Mouse (Mus musculus) ES-Bruce4 (cell line): ENCODE results near the gene Usp31. TPM values are rescaled to one million over a fixed set of nuclear protein-coding genes. Genes with fewer than 3 reads are reported as not detected.

Source experiments
- H3K27ac ChIP-seq: 2 replicates; pipeline ENCODE4 v1.5.1; 2012; ENCODE audit warnings: low read length, inconsistent platforms; ENCODE audit not compliant: insufficient read depth
- H3K27me3 ChIP-seq: 2 replicates; pipeline ENCODE4 v1.6.1; 2012; ENCODE audit warnings: mild to moderate bottlenecking, low read length, inconsistent platforms; ENCODE audit not compliant: control insufficient read depth, poor library complexity, insufficient read depth, severe bottlenecking
- H3K36me3 ChIP-seq: 2 replicates; pipeline ENCODE4 v1.6.1; 2012; ENCODE audit warnings: inconsistent platforms, mild to moderate bottlenecking, low read length, moderate library complexity; ENCODE audit not compliant: control insufficient read depth, poor library complexity, insufficient read depth, severe bottlenecking
- H3K4me1 ChIP-seq: one replicate; pipeline ENCODE4 v1.8.1; 2011; ENCODE audit warnings: low read length; ENCODE audit not compliant: control insufficient read depth, insufficient read depth
- H3K4me3 ChIP-seq: 2 replicates; pipeline ENCODE4 v1.5.1; 2011; ENCODE audit warnings: low read depth, mild to moderate bottlenecking, low read length
- H3K9ac ChIP-seq: 2 replicates; pipeline ENCODE4 v1.6.1; 2012; ENCODE audit warnings: low read depth, mild to moderate bottlenecking, inconsistent platforms; ENCODE audit not compliant: poor library complexity, severe bottlenecking
- H3K9me3 ChIP-seq: replicated peaks from 2 replicates; pipeline ENCODE4 v1.6.1; 2012; ENCODE audit warnings: mild to moderate bottlenecking, low read length, inconsistent platforms; ENCODE audit not compliant: control insufficient read depth, poor library complexity, insufficient read depth, severe bottlenecking
- CTCF ChIP-seq: IDR thresholded peaks from one replicate; pipeline ENCODE4 v1.8.1; 2011; ENCODE audit warnings: low read depth, low read length
- EP300 ChIP-seq: IDR thresholded peaks from 2 replicates; pipeline ENCODE4 v1.6.1; 2011; ENCODE audit warnings: low read depth, low read length; ENCODE audit not compliant: insufficient read depth
- POLR2A ChIP-seq: IDR thresholded peaks from one replicate; pipeline ENCODE4 v1.8.1; 2011; ENCODE audit warnings: low read length; ENCODE audit not compliant: insufficient read depth
- polyA plus RNA-seq: library from polyadenylated mRNA; stranded (reverse); fragments of >200 nt; gene quantifications from 2 replicates; pipeline ENCODE4 v1.2.4, GENCODE M21; 2011; ENCODE audit warnings: low read depth; ENCODE audit not compliant: missing spikeins, insufficient read depth, insufficient read length

Gene Usp31
- polyA plus RNA-seq, 1 experiment: 20.3 TPM

DNA sequence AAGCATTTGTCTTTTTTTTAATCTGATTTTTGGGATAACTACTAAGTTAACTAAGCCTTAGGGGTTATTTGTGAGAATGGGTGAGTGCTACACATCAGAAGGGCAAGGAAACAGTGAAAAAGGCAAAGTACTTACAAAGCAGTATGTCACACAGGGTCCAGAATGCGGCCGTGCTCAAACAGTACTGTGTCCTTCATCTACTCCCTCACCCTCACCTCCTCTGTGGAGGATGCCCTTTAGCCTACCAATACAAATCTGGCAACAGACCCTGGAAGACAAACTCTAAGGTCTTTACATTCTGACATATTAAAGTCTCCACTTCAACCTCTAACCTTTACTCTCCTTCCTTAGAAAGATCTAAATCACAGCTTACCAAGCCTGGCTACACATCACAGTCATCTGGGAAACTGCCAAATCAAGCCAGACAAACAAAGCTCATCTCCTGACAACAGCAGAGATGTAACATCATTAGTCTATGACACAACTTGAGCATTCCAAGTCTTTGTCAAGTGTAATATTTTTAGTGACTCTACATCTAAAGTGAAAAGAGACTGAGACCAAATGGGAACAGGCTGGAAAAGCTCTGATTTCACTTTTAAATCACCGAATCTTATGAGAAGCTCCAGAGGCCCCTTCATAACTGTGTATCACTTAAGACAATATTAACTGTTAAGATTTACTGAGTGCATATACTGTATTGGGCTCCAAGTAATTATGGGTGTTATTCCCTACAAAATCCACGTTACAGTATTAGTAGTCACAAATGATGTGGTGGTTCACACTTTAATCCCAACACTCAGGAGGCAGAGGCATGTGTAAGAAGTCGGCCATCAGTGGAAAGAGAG is 21.7 kb downstream of the Usp31 start:
- no peaks in the 10 kb centered on the region for H3K36me3 ChIP-seq
- no peak overlapping the region for H3K27ac ChIP-seq
- no peaks in the 10 kb centered on the region for H3K4me1 ChIP-seq
- H3K9ac ChIP-seq: no peak overlapping the region
- H3K9me3 ChIP-seq: no peaks in the 10 kb centered on the region
- no peaks in the 10 kb centered on the region for H3K27me3 ChIP-seq
- no peak overlapping the region for H3K4me3 ChIP-seq
- TF ChIP-seq EP300: no peak
- TF ChIP-seq POLR2A: no peak
- no peak for TF ChIP-seq CTCF

DNA sequence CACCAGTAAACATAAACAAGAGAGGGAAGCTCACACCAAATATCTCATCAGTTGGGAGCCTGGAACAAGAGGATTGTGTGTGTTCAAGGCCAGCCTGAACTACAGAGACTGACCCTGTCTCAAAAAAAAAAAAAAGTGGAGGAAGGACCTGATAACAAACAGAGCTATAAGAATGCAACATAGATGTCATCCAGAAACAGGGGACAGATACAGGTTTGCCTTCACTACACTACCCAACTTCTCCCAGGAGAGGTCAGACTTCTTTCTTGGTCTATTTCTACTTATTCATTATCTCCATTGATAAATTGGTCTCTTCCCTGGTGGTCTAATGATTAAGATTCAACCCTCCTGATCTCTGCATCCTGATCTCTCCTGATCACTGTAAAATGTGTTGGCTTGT is 25.9 kb downstream of the Usp31 start:
- TF ChIP-seq POLR2A (no peak), CTCF (no peak), EP300 (no peak)
- Histone ChIP-seq H3K27me3 (no peaks in the 10 kb centered on the region), H3K9ac (no peak overlapping the region), H3K4me1 (no peaks in the 10 kb centered on the region), H3K36me3 (no peaks in the 10 kb centered on the region), H3K27ac (no peak overlapping the region), H3K4me3 (no peak overlapping the region), H3K9me3 (no peaks in the 10 kb centered on the region)

DNA sequence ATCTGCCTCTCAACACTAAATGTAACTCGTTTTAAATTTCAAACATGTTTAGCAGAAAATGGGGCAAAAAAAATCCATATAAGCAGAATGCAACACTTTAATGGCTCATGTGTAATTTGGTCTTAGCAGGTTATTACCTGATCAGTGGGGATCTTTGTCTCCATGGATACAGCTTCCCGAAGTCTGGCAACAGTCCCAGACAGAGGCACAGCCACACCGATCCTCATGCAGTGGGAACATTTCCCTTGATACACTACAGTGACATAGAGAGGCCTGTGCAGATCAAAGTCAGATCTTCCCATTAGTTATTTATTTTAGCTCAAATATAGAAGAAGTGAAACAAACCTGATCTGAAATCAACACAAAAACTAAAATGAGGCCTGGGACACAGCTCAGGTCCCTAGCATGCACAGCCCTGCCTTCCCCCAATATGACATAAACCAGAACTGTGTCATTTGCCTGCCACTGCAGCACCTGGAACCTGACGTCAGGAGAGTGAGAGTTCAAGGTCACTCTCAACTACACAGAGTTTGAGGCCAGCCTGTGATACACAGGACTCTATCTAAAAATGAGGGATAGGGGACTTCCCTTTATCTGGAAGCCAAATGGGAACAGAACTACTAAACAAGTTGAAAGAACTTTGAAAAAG is 29.8 kb downstream of the Usp31 start:
- Histone ChIP-seq H3K36me3 (peaks cover 9% of the 10 kb centered on the region; the same call in 1 of the 2 replicates), H3K27me3 (no peaks in the 10 kb centered on the region), H3K27ac (no peak overlapping the region)

DNA sequence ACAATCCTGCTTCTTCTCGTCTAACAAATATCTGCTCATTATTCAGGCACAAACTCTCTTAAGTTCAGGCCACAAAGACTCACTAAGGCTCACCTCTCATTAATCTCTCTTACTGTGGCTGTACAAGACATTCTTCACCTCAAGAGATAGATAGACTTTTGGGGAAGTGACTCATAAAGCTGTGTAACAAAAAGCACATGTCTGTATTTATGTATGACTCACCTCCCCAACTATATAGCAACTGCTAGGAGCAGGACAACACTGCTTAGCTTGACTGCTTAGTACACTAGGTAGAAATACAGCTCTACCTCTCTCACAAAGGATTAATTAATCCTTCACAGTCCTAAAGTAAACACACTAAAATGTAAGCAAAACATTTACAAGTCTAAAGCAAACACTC is 46.3 kb downstream of the Usp31 start:
- Histone ChIP-seq H3K9me3 (no peaks in the 10 kb centered on the region), H3K27ac (no peak overlapping the region), H3K4me3 (no peak overlapping the region), H3K27me3 (no peaks in the 10 kb centered on the region), H3K9ac (no peak overlapping the region), H3K4me1 (no peaks in the 10 kb centered on the region), H3K36me3 (peaks cover 16% of the 10 kb centered on the region)
- no peak for TF ChIP-seq CTCF

More for the DNA sequence above, 29.8 kb downstream of the Usp31 start:
- Histone ChIP-seq H3K9ac (no peak overlapping the region), H3K9me3 (no peaks in the 10 kb centered on the region), H3K4me1 (no peaks in the 10 kb centered on the region), H3K4me3 (no peak overlapping the region)
- TF ChIP-seq CTCF (no peak), EP300 (no peak), POLR2A (no peak)

DNA sequence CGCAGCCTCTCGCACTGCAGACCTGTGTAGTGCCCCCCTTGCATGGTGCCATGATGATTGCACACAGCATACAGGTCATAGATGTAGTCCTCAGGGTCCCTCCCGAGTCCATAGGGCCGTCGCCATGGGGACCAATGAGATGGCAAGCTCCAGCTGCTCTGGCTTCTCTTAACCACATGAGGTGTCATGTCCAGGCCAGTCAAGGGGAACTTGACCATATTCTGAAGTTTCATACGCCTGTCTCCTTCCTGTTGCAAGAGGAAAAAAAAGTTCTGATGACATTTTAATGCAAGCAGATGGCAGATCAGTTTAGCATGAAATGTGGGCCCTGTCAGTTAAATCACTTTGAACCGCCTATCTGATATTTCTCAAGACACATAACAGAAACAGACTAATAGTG is 48.2 kb downstream of the Usp31 start:
- H3K27ac ChIP-seq: no peak overlapping the region
- H3K4me1 ChIP-seq: no peaks in the 10 kb centered on the region
- TF ChIP-seq POLR2A (no peak), EP300 (no peak), CTCF (no peak)
- H3K9ac ChIP-seq: no peak overlapping the region
- H3K36me3 ChIP-seq: peaks cover 11% of the 10 kb centered on the region
- H3K9me3 ChIP-seq: no peaks in the 10 kb centered on the region
- H3K4me3 ChIP-seq: no peak overlapping the region
- no peaks in the 10 kb centered on the region for H3K27me3 ChIP-seq

DNA sequence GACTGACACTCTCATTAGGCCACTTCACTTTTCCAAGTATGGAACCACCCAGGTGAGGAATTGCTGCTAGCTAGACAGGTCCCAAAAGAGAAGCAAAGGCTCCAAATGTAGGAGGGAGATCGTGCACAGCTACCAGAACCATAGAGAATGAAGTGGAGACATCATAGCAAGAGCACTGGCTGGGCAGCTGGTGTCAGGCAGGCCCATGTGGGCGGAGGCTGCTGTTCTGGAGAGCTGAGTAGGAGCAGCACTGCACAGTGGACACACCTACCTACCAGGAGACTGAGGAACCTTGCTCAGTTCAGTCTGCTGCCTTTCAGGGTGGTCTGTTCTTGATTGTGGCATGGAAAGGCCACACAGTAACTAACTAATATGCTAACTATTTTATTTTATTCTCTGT is 52.4 kb downstream of the Usp31 start:
- Histone ChIP-seq H3K27me3 (no peaks in the 10 kb centered on the region), H3K4me1 (no peaks in the 10 kb centered on the region), H3K9ac (no peak overlapping the region), H3K4me3 (no peak overlapping the region), H3K9me3 (no peaks in the 10 kb centered on the region), H3K36me3 (peaks cover 16% of the 10 kb centered on the region), H3K27ac (no peak overlapping the region)
- no peak for TF ChIP-seq CTCF
- TF ChIP-seq EP300: no peak
- TF ChIP-seq POLR2A: no peak
